Mouse (Mus musculus): ENCODE data around the gene Ercc6l2. TPM values are rescaled to one million over a fixed set of nuclear protein-coding genes. Genes with fewer than 3 reads are reported as not detected.

Gene Ercc6l2
- polyA plus RNA-seq, 1 experiment from 2014 or later: 27.1 TPM

DNA sequence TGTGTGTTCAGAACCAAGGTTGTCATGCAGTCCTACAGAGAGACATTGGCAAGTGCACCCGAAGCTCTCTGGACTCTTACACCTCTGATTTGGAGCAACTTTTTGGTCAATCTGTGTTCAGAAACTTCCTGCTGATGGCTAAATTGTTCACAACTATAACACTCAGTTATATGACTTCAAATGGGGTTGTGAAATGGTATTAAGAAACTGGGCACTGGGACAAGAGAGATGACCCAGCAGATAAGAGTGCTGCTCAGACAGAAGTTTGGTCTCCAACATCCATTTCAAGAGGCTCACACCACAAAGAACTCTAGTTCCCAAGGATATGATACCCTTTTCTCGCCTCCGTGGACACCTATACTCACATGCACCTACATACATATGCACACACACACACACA, 16.4 kb upstream of the Ercc6l2 start:
- no peaks in the 10 kb centered on the region for H3K9me3 ChIP-seq (ENCODE audit: control insufficient read depth, low read length)
- ATAC-seq (replicated peaks; ENCODE audit: low FRiP score) (no peak), DNase-seq (ENCODE audit: low spot score) (no peak)
- no peak overlapping the region for H3K4me2 ChIP-seq (ENCODE audit: low read depth, low read length, severe bottlenecking)
- H3K27me3 ChIP-seq (ENCODE audit: control insufficient read depth, insufficient read depth, low read length): no peaks in the 10 kb centered on the region
- WGBS: 91% methylated on average over 3 of the region's 3 CpGs
- no peak overlapping the region for H3K9ac ChIP-seq (ENCODE audit: low read length)
- H3K36me3 ChIP-seq (ENCODE audit: control insufficient read depth, insufficient read depth, low read length): no peaks in the 10 kb centered on the region
- no peak overlapping the region for H3K4me3 ChIP-seq (ENCODE audit: low read depth, low read length)
- no peaks in the 10 kb centered on the region for H3K4me1 ChIP-seq (replicated peaks; ENCODE audit: control insufficient read depth, insufficient read depth, low read length)
- no peak overlapping the region for H3K27ac ChIP-seq (ENCODE audit: low read depth, low read length)

GRCm38 (mm10) chr13:63799940-63800339, 15.1 kb upstream of the Ercc6l2 start:
- WGBS: 66% methylated on average over 1 of the region's 1 CpGs
- no peaks in the 10 kb centered on the region for H3K4me1 ChIP-seq (replicated peaks; ENCODE audit: control insufficient read depth, insufficient read depth, low read length)
- H3K27ac ChIP-seq (ENCODE audit: low read depth, low read length): no peak overlapping the region
- no peaks in the 10 kb centered on the region for H3K27me3 ChIP-seq (ENCODE audit: control insufficient read depth, insufficient read depth, low read length)
- no peaks in the 10 kb centered on the region for H3K9me3 ChIP-seq (ENCODE audit: control insufficient read depth, low read length)
- H3K4me3 ChIP-seq (ENCODE audit: low read depth, low read length): no peak overlapping the region
- no peak for ATAC-seq (replicated peaks; ENCODE audit: low FRiP score)
- H3K36me3 ChIP-seq (ENCODE audit: control insufficient read depth, insufficient read depth, low read length): no peaks in the 10 kb centered on the region
- no peak overlapping the region for H3K9ac ChIP-seq (ENCODE audit: low read length)
- DNase-seq (ENCODE audit: low spot score): no peak
- H3K4me2 ChIP-seq (ENCODE audit: low read depth, low read length, severe bottlenecking): no peak overlapping the region

DNA sequence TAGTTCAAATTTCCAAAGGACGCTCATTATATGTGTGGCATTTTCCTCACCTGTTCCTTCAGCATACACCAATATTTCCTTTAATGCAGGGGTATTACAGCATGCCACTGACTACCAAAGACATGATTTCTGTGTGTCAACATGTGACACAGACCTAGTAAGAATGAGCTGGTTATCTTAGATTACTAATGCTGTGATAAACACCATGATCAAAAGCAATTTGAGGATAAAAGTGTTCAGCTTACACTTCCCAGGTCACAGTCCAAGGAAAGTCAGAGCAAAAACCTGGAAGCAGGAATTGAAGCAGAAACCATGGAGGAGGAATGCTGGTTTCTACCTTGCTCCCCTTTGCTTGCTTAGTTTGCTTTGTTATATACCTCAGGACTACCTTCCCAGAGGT, 13.8 kb upstream of the Ercc6l2 start:
- DNase-seq (ENCODE audit: low spot score): no peak

DNA sequence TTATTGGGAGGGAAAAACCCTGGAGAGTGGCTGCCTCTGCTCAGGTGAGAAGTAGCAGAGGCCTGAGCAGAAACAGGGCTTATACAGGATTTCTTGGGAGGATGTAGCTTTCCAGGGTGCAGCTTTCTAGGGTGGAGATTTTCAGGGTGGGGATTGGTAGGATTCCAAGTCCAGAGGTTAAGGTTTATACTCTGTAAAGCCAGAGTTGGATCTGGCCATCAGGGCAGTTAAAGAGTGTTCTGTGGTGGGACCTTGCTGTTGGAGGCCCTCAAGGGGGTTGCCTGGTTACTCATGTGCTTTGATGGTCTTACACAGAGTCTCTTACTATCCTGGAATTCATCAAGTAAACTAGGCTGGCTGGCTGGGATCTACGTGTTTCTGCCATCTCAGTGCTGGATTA, 7.8 kb upstream of the Ercc6l2 start:
- Histone ChIP-seq H3K4me1 (replicated peaks; ENCODE audit: control insufficient read depth, insufficient read depth, low read length) (no peaks in the 10 kb centered on the region), H3K4me2 (ENCODE audit: low read depth, low read length, severe bottlenecking) (no peak overlapping the region), H3K36me3 (ENCODE audit: control insufficient read depth, insufficient read depth, low read length) (no peaks in the 10 kb centered on the region), H3K4me3 (ENCODE audit: low read depth, low read length) (no peak overlapping the region), H3K27me3 (ENCODE audit: control insufficient read depth, insufficient read depth, low read length) (no peaks in the 10 kb centered on the region), H3K9me3 (ENCODE audit: control insufficient read depth, low read length) (no peaks in the 10 kb centered on the region), H3K9ac (ENCODE audit: low read length) (no peak overlapping the region), H3K27ac (ENCODE audit: low read depth, low read length) (no peak overlapping the region)
- ATAC-seq (replicated peaks; ENCODE audit: low FRiP score) (no peak), DNase-seq (ENCODE audit: low spot score) (no peak)
- WGBS: 70% methylated on average over 1 of the region's 1 CpGs

More for the DNA sequence above, 13.8 kb upstream of the Ercc6l2 start:
- no peaks in the 10 kb centered on the region for H3K27me3 ChIP-seq (ENCODE audit: control insufficient read depth, insufficient read depth, low read length)
- H3K36me3 ChIP-seq (ENCODE audit: control insufficient read depth, insufficient read depth, low read length): no peaks in the 10 kb centered on the region
- no peak overlapping the region for H3K4me2 ChIP-seq (ENCODE audit: low read depth, low read length, severe bottlenecking)
- H3K4me3 ChIP-seq (ENCODE audit: low read depth, low read length): no peak overlapping the region
- H3K27ac ChIP-seq (ENCODE audit: low read depth, low read length): no peak overlapping the region
- ATAC-seq (replicated peaks; ENCODE audit: low FRiP score): no peak
- H3K9ac ChIP-seq (ENCODE audit: low read length): no peak overlapping the region
- no peaks in the 10 kb centered on the region for H3K4me1 ChIP-seq (replicated peaks; ENCODE audit: control insufficient read depth, insufficient read depth, low read length)
- 91% methylated on average over 1 of the region's 1 CpGs for WGBS
- H3K9me3 ChIP-seq (ENCODE audit: control insufficient read depth, low read length): no peaks in the 10 kb centered on the region

GRCm38 (mm10) chr13:63807979-63808378, 7.1 kb upstream of the Ercc6l2 start:
- no peak overlapping the region for H3K4me2 ChIP-seq (ENCODE audit: low read depth, low read length, severe bottlenecking)
- 93% methylated on average over 3 of the region's 3 CpGs for WGBS
- H3K4me1 ChIP-seq (replicated peaks; ENCODE audit: control insufficient read depth, insufficient read depth, low read length): no peaks in the 10 kb centered on the region
- DNase-seq (ENCODE audit: low spot score) (no peak), ATAC-seq (replicated peaks; ENCODE audit: low FRiP score) (no peak)
- no peaks in the 10 kb centered on the region for H3K36me3 ChIP-seq (ENCODE audit: control insufficient read depth, insufficient read depth, low read length)
- H3K9ac ChIP-seq (ENCODE audit: low read length): no peak overlapping the region
- no peak overlapping the region for H3K27ac ChIP-seq (ENCODE audit: low read depth, low read length)
- H3K4me3 ChIP-seq (ENCODE audit: low read depth, low read length): no peak overlapping the region
- H3K27me3 ChIP-seq (ENCODE audit: control insufficient read depth, insufficient read depth, low read length): no peaks in the 10 kb centered on the region
- H3K9me3 ChIP-seq (ENCODE audit: control insufficient read depth, low read length): no peaks in the 10 kb centered on the region

DNA sequence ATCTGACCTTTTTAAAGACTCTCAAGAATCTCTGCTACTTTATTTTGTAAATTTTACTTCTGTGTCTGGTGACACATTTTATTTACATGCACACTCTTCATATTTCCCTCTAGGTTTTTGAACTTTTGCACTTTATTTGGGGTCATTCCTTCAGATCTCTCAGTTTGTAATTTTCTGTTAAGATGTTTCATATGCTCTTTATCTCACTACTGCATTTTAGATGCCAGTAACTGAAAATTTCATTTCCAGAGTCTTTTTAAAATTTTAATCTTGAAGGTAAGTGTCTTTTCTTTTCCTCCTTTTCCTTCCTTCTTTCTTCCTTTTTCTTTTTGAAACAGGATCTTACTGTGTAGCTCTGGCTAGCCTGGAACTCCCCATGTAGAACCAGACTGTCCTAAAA, 3.6 kb upstream of the Ercc6l2 start:
- H3K4me1 ChIP-seq (replicated peaks; ENCODE audit: control insufficient read depth, insufficient read depth, low read length): peaks cover 3% of the 10 kb centered on the region; the same call in 1 of the 2 replicates
- H3K4me3 ChIP-seq (ENCODE audit: low read depth, low read length): no peak overlapping the region
- H3K9ac ChIP-seq (ENCODE audit: low read length): no peak overlapping the region
- no peak overlapping the region for H3K4me2 ChIP-seq (ENCODE audit: low read depth, low read length, severe bottlenecking)
- DNase-seq (ENCODE audit: low spot score): no peak
- H3K36me3 ChIP-seq (ENCODE audit: control insufficient read depth, insufficient read depth, low read length): no peaks in the 10 kb centered on the region
- ATAC-seq (replicated peaks; ENCODE audit: low FRiP score): no peak
- no peaks in the 10 kb centered on the region for H3K9me3 ChIP-seq (ENCODE audit: control insufficient read depth, low read length)
- H3K27me3 ChIP-seq (ENCODE audit: control insufficient read depth, insufficient read depth, low read length): no peaks in the 10 kb centered on the region
- H3K27ac ChIP-seq (ENCODE audit: low read depth, low read length): no peak overlapping the region

DNA sequence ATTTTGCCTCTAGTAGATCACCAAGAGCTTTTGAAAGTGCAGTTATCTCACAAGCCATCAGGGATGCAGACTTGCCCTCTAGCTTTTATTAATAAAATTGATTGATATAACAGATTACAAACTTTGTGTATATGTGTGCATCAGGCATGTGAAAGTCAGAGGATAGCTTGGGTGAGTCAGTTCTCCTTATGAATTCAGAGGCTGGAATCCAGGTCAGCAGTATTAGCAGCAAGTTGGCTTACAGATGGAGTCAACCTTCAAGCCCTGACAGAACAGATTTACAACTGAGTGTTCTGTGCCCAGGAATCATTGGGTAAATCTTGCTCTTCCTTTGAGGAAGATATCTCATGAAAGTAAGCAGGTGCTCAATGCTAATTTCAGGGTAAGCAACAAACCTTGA, 891 bp downstream of the Ercc6l2 start:
- Histone ChIP-seq H3K27me3 (ENCODE audit: control insufficient read depth, insufficient read depth, low read length) (no peaks in the 10 kb centered on the region), H3K4me1 (replicated peaks; ENCODE audit: control insufficient read depth, insufficient read depth, low read length) (peaks cover 3% of the 10 kb centered on the region; the same call in 1 of the 2 replicates), H3K4me3 (ENCODE audit: low read depth, low read length) (peak overlapping the region; percentile 62), H3K36me3 (ENCODE audit: control insufficient read depth, insufficient read depth, low read length) (no peaks in the 10 kb centered on the region), H3K9me3 (ENCODE audit: control insufficient read depth, low read length) (no peaks in the 10 kb centered on the region), H3K9ac (ENCODE audit: low read length) (peak overlapping the region; percentile 86), H3K27ac (ENCODE audit: low read depth, low read length) (no peak overlapping the region), H3K4me2 (ENCODE audit: low read depth, low read length, severe bottlenecking) (peak overlapping the region; percentile 80)
- ATAC-seq (replicated peaks; ENCODE audit: low FRiP score) (no peak), DNase-seq (ENCODE audit: low spot score) (no peak)

DNA sequence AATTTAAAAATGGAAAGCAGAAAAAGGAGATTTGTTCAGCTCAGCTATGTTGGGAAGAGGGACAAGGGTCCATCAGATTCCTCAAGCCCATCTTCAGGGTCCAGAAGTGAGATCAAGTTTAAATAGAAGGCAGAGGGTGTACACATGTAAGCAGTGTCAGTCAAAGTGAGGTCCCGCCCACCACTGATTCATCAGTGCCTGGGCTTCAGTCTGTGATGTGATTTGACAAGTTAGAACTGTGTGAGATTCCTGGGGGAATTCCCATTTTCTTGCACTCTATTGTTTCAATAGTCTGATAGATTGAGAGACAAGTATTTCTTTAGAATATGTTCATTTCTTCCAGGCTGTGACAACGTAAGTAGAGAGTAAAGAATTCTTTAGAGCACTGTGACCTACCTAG, 30.7 kb downstream of the Ercc6l2 start:
- Histone ChIP-seq H3K27me3 (ENCODE audit: control insufficient read depth, insufficient read depth, low read length) (no peaks in the 10 kb centered on the region), H3K27ac (ENCODE audit: low read depth, low read length) (no peak overlapping the region), H3K9me3 (ENCODE audit: control insufficient read depth, low read length) (no peaks in the 10 kb centered on the region), H3K9ac (ENCODE audit: low read length) (no peak overlapping the region), H3K4me3 (ENCODE audit: low read depth, low read length) (no peak overlapping the region), H3K36me3 (ENCODE audit: control insufficient read depth, insufficient read depth, low read length) (no peaks in the 10 kb centered on the region), H3K4me2 (ENCODE audit: low read depth, low read length, severe bottlenecking) (no peak overlapping the region), H3K4me1 (replicated peaks; ENCODE audit: control insufficient read depth, insufficient read depth, low read length) (no peaks in the 10 kb centered on the region)
- no peak for ATAC-seq (replicated peaks; ENCODE audit: low FRiP score)
- 85% methylated on average over 2 of the region's 2 CpGs for WGBS
- DNase-seq (ENCODE audit: low spot score): no peak

DNA sequence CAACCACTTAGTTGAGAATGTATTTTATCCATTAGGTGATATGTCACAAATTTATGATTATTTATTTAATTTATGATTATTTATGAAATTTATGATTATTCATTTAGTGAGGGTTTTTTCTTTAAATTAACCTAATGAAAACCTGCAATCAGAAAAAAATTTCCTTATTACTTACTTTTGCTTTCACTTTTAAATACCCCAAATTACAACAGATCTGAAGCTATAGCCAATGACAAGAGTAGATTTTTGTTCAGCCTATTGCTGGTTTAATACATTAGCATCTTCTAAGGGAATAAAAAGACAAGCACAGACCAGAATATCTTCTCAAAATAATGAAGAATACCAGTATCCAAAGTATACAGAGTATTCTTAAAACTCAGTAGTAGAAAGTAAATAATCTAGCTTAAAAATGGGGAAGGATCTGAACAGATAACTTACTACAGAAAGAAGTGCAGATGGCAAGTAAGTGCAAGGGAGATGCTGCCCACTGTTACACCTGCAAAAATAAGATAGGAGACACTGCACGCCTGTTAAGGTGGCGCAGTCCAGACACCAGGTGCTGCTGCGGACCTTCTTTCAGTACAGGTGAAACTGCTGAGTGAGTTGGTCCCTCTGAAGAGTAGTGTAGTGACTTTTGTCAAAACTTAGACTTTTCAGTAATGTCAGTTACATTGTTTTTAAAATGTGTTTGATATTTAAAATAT, 35.4 kb downstream of the Ercc6l2 start:
- ATAC-seq (replicated peaks; ENCODE audit: low FRiP score): no peak
- Histone ChIP-seq H3K27me3 (ENCODE audit: control insufficient read depth, insufficient read depth, low read length) (no peaks in the 10 kb centered on the region), H3K36me3 (ENCODE audit: control insufficient read depth, insufficient read depth, low read length) (no peaks in the 10 kb centered on the region), H3K9ac (ENCODE audit: low read length) (no peak overlapping the region), H3K9me3 (ENCODE audit: control insufficient read depth, low read length) (no peaks in the 10 kb centered on the region), H3K4me3 (ENCODE audit: low read depth, low read length) (no peak overlapping the region), H3K4me2 (ENCODE audit: low read depth, low read length, severe bottlenecking) (no peak overlapping the region), H3K4me1 (replicated peaks; ENCODE audit: control insufficient read depth, insufficient read depth, low read length) (no peaks in the 10 kb centered on the region), H3K27ac (ENCODE audit: low read depth, low read length) (no peak overlapping the region)
- no peak for DNase-seq (ENCODE audit: low spot score)
- WGBS: 96% methylated on average over 3 of the region's 3 CpGs
